Mouse (Mus musculus): ENCODE results near the gene Klhl5.

Gene Klhl5

DNA sequence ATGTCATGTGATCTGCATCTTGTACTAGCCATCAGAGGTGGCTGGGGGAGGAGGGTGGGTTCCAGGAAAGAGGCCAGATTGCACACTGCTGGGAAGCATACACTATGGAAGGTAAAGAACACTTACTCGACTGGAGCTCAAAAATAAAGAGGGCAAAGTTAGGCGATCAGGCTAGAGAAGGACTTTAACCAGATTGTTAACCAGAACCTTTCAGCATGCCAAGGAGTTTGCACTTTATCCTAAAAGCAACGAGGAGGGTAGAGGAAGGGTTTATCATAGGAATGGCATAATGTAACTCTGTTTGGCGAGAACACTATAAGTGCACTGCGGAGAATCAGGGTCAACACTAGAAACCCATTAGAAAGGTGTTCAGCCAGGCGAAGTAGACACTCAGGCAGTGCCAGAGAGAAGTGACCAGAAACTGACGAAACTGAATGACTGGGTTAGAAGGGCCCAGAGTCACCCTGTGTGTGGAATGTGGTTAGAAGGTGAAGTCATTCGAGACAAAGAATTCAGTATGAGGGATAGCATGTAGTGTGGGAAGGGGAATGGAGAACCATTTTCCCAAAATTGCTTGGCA lies 43.1 kb downstream of the Klhl5 start:
- DNase-seq: no peak

DNA sequence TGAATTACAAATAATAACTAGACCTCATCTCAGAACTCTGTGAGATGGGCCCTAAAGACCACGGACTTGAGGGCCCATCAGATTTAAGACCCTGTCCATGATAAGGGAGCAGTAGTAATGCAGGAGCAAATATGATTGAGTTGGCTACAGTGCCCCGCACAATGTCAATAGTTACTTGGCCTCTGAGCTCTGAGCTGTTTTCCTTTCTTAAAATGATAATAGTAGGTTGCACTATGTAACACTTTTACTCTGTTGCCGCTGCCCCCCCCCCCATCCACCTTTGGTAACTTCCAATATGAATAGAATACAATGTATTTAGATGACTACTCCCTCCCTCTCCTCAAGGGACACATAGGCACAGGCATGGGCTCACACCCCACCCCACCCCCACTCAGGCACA lies 43.9 kb downstream of the Klhl5 start:
- no peak for DNase-seq

- no peak for DNase-seq
These were observed 44.4 kb downstream of the Klhl5 start for GRCm38 (mm10) chr5:65151767-65152166.

- no peak for DNase-seq
These were observed 46.9 kb downstream of the Klhl5 start for GRCm38 (mm10) chr5:65154287-65154686.

DNA sequence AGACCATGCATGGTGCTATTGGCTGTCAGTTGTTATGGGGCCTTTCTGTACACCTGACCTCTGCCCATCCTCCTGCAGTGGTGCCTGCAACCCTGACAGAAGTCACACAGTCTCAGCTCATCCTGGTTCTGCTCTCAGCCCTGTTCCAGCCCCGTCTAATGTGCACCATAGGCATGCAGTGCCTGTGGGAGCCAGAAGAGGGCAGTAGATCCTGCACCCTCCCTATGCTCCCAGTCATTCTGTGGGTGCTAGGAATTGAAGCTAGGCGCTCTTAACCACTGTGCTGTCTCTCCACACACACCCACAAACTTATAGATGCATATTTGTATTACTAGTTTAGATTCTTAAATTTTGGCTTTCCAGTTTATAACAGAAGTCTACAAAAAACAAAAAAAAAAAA lies 49.5 kb downstream of the Klhl5 start:
- DNase-seq: no peak

- no peak for DNase-seq
These were observed 50.4 kb downstream of the Klhl5 start for GRCm38 (mm10) chr5:65157412-65158381.

DNA sequence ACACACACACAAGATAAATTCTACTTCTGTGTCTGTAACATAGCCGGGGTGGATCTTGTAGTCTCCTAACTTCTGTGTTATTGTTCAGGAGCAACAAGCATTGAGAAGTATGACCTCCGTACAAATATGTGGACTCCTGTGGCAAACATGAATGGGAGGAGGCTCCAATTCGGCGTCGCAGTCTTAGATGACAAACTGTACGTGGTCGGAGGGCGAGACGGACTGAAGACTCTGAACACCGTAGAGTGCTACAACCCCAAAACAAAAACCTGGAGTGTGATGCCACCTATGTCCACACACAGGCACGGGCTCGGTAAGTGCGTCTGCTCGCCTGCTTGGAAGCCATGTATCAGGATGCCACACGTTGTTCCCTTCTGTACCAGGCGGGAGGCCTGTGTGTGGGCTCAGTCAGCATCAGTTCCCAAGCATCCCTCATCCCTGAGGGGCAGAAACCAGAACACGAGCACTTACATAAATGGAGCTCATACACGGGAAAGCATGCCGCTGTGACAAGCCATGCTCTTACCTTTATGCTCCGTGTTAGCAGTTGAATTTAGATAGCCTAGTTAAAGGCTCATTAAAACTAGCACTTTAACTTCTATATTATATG lies 51.5 kb downstream of the Klhl5 start:
- DNase-seq: no peak

- no peak for DNase-seq
These were observed 55.7 kb downstream of the Klhl5 start for GRCm38 (mm10) chr5:65163001-65163400.

GRCm38 (mm10) chr5:65163489-65164092 lies 56.3 kb downstream of the Klhl5 start:
- DNase-seq: no peak

- no peak for DNase-seq
These were observed 62.9 kb downstream of the Klhl5 start for GRCm38 (mm10) chr5:65170206-65170605.

DNA sequence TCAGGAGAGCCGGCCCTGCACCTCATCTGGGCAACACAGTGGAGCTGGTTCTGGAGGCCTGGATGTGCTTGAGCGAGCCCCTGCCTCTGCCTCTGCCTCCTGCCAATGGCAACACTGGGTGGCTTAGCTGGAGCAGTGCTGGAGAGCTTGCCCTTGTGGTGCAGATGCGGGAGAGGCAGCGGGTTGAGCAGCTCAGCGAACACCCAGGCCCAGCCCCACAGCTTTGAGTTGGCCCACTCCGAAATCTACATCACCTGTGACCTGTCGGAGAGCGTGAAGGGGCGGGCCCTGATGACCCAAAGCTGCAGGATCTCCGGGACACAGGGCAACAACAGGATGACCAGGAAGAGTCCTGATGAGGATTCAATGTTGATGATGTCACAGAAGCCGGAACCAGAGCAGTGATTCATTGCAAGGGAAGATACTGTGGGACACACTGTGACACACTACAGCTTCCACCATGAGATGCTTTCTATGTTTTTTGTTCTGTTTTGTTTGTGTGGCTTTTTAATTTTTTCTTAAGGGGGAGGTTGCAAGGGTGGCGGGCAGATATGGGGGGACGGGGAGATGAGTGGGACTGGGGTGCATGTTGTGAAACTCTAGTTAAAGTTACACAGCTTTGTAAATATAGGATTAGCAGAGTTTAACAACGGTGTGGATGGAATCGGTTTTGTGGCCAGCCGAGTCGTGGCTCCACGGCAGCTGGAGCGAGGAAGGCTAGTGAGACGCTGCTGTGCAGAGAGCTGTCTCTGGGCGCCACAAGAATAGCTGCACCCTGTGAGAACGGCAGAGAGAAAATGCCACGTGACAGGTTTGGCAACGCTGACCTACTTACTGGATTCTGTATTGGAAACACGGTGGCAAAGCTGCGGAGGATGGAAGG lies 67.9 kb downstream of the Klhl5 start:
- peak; percentile 71 for DNase-seq

- peak; percentile 28 for DNase-seq
These were observed 68.7 kb downstream of the Klhl5 start for GRCm38 (mm10) chr5:65175918-65176484.

- DNase-seq: peak; percentile 25
These were observed 69.7 kb downstream of the Klhl5 start for GRCm38 (mm10) chr5:65177026-65177514.

DNA sequence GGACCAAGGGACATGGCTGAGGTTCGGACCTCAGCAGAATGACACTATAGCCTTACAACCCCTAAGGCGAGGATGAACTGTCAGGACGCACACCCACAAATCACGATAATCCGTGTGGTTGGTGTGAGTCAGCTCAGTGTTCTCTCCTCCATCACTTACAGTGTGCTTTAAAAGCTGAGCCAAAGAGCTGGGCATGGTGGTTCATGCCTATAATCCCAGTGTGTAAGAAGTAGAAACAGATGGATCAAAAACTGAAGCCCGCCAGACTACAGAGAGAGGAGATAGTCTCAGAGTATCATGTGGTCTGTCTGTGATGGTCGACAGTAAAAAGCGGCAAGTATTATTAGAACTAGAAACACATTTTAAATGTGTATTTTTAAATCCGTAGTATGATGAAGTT lies 71.1 kb downstream of the Klhl5 start:
- no peak for DNase-seq

GRCm38 (mm10) chr5:65181160-65181793 lies 73.9 kb downstream of the Klhl5 start:
- DNase-seq: no peak

GRCm38 (mm10) chr5:65181794-65182169 lies 74.4 kb downstream of the Klhl5 start:
- no peak for DNase-seq

- DNase-seq: no peak
These were observed 74.9 kb downstream of the Klhl5 start for GRCm38 (mm10) chr5:65182268-65182667.

- peak; percentile 24 for DNase-seq
These were observed 84.3 kb downstream of the Klhl5 start for GRCm38 (mm10) chr5:65191601-65192000.

DNA sequence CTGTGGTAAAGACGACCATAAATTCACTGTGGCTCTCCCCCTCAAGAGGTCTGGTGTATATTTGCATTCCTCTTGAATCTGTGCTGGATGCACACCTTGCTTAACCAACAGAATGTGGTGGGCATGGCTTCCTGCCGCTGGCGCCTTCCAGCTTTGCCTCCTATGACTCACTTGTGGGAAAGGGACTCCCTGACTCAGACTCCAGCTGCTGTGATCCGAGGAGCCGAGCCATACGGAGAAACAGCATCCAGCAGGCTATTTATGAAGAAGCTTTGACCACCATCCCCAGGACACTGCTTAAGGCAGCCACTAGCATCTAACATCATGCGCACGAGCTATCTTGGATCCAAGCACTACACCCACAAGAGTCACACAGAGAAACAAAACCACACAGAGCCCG lies 87.1 kb downstream of the Klhl5 start:
- no peak for DNase-seq

DNA sequence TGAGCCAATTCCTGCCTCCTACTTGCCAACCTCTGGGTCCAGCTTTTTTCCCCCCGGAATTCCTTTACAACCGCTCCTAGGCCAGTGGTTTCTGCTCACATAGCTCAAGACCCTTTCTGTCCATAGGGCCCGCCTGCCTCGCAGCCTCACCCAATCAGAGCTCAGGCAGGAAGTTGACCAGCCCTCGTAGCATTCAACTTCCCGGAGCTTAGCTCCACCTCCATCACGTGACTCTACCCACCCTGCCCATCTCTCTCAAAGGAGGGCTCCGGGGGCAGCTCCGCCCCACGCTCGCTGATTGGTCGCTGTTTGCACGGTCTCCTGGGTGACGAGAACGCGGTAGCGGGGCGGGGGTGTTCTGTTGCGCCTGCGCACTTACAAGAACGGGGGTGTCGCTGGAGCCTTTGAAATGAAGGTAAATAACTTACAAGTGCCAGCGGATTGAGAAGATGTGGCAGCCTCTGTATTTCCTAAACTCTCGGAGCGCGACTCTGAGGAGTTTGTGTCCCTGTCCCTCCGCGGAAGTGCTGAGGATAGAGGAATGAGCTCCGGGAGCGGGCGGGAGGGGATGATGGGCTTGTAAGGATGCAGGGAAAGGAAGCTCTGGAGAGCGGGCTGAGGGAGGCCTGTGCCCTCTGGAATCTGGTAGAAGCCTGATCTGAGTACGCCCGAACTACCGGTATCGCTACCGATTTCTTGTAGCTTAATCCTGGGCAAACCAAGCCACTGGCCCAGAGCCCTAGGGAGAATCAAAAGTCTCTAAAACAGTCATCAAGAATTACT lies 92.2 kb downstream of the Klhl5 start, which contains the start of gene Wdr19:
Gene Wdr19, plus strand, starts transcription at position 351 of the 783 bp plus-strand sequence.
- DNase-seq: peak; percentile 100

Data from cerebellum, adult 9-11 months (tissue).